Mouse (Mus musculus): Measurements from ENCODE around the gene Oscp1. TPM values are rescaled to one million over a fixed set of nuclear protein-coding genes. Genes with fewer than 3 reads are reported as not detected.
A peak's percentile ranks its signal among the peaks of the same experiment; 100 is the strongest.

Oscp1 gene
- total and polyA plus RNA-seq, 2 experiments, result 0.20 to 0.37 TPM

GRCm38 (mm10) chr4:126027980-126028379 lies 30.4 kb upstream of the Oscp1 start:
- Histone ChIP-seq H3K9ac (ENCODE audit: low read depth, low read length) (no peak overlapping the region), H3K27ac (replicated peaks; ENCODE audit: insufficient read depth, low read depth, low read length) (no peak overlapping the region), H3K79me2 (ENCODE audit: control insufficient read depth, insufficient read depth, low read length) (no peaks in the 10 kb centered on the region), H3K4me3 (ENCODE audit: insufficient read depth, low read depth, low read length) (no peak overlapping the region), H3K27me3 (ENCODE audit: control insufficient read depth, insufficient read depth, low read length) (no peaks in the 10 kb centered on the region), H3K36me3 (ENCODE audit: control insufficient read depth, insufficient read depth, low read length) (no peaks in the 10 kb centered on the region), H3K4me1 (ENCODE audit: control insufficient read depth, insufficient read depth, low read length) (no peaks in the 10 kb centered on the region)
- 75% methylated on average over 3 of the region's 3 CpGs for WGBS
- no peak for DNase-seq (ENCODE audit: extremely low read depth, low read depth, low spot score)
- TF ChIP-seq POLR2A (IDR thresholded peaks at IDR 0.05; ENCODE audit: extremely low read depth, insufficient read depth, low read length) (no peak), CTCF (IDR thresholded peaks at IDR 0.05; ENCODE audit: low read depth, low read length) (no peak)

DNA sequence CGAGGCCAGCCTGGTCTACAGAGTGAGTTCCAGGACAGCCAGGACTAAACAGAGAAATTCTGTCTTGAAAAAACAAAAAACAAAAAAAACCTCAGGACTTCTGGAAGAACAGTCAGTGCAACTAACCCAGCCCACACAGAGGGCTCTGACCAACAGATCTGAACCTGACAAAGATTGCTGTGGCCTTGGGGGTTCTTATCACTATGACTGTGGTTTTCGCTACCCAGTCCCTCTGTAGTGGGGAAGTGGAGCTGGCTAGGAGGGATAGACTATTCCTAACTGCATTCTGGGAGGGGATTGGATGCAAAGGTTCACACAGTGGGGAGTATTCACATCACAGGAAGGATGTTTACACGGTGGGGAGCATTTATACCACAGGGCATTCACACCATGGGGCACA lies 29.3 kb upstream of the Oscp1 start:
- 49% methylated on average over 3 of the region's 3 CpGs for WGBS
- no peaks in the 10 kb centered on the region for H3K27me3 ChIP-seq (ENCODE audit: control insufficient read depth, insufficient read depth, low read length)
- no peak overlapping the region for H3K4me3 ChIP-seq (ENCODE audit: insufficient read depth, low read depth, low read length)
- H3K36me3 ChIP-seq (ENCODE audit: control insufficient read depth, insufficient read depth, low read length), result no peaks in the 10 kb centered on the region
- H3K4me1 ChIP-seq (ENCODE audit: control insufficient read depth, insufficient read depth, low read length), result no peaks in the 10 kb centered on the region
- no peak overlapping the region for H3K27ac ChIP-seq (replicated peaks; ENCODE audit: insufficient read depth, low read depth, low read length)
- DNase-seq (ENCODE audit: extremely low read depth, low read depth, low spot score), result no peak
- no peak overlapping the region for H3K9ac ChIP-seq (ENCODE audit: low read depth, low read length)
- TF ChIP-seq CTCF (IDR thresholded peaks at IDR 0.05; ENCODE audit: low read depth, low read length) (no peak), POLR2A (IDR thresholded peaks at IDR 0.05; ENCODE audit: extremely low read depth, insufficient read depth, low read length) (no peak)
- H3K79me2 ChIP-seq (ENCODE audit: control insufficient read depth, insufficient read depth, low read length), result no peaks in the 10 kb centered on the region

DNA sequence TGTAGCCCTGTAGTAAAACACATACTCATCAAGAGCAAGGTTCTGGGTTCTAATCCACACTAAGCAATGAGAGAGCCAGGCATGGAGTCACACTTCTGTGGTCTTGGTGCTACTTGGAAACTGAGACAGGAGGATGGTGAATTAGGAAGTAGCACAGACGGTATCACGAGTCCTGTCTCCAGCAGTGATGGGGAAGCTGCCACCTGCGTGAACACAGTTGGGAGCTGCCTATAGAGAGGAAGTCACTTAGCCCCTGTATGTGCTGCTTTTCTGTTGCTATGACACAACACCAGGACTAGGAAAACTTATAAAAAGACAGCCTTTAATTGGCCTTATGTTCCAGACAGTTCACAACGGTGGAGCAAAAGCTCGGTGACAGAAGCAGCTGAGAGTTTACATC lies 27.7 kb upstream of the Oscp1 start:
- H3K36me3 ChIP-seq (ENCODE audit: control insufficient read depth, insufficient read depth, low read length), result no peaks in the 10 kb centered on the region
- H3K4me1 ChIP-seq (ENCODE audit: control insufficient read depth, insufficient read depth, low read length), result no peaks in the 10 kb centered on the region
- H3K27me3 ChIP-seq (ENCODE audit: control insufficient read depth, insufficient read depth, low read length), result no peaks in the 10 kb centered on the region
- WGBS, result 73% methylated on average over 5 of the region's 5 CpGs
- H3K79me2 ChIP-seq (ENCODE audit: control insufficient read depth, insufficient read depth, low read length), result no peaks in the 10 kb centered on the region
- no peak overlapping the region for H3K4me3 ChIP-seq (ENCODE audit: insufficient read depth, low read depth, low read length)
- no peak overlapping the region for H3K9ac ChIP-seq (ENCODE audit: low read depth, low read length)
- TF ChIP-seq POLR2A (IDR thresholded peaks at IDR 0.05; ENCODE audit: extremely low read depth, insufficient read depth, low read length), result no peak
- no peak for TF ChIP-seq CTCF (IDR thresholded peaks at IDR 0.05; ENCODE audit: low read depth, low read length)
- no peak overlapping the region for H3K27ac ChIP-seq (replicated peaks; ENCODE audit: insufficient read depth, low read depth, low read length)
- DNase-seq (ENCODE audit: extremely low read depth, low read depth, low spot score), result no peak

GRCm38 (mm10) chr4:126035413-126035812 lies 23.0 kb upstream of the Oscp1 start:
- H3K4me1 ChIP-seq (ENCODE audit: control insufficient read depth, insufficient read depth, low read length), result no peaks in the 10 kb centered on the region
- TF ChIP-seq CTCF (IDR thresholded peaks at IDR 0.05; ENCODE audit: low read depth, low read length), result no peak
- no peak for TF ChIP-seq POLR2A (IDR thresholded peaks at IDR 0.05; ENCODE audit: extremely low read depth, insufficient read depth, low read length)
- no peak for DNase-seq (ENCODE audit: extremely low read depth, low read depth, low spot score)
- WGBS, result 85% methylated on average over 5 of the region's 5 CpGs
- H3K36me3 ChIP-seq (ENCODE audit: control insufficient read depth, insufficient read depth, low read length), result no peaks in the 10 kb centered on the region
- H3K79me2 ChIP-seq (ENCODE audit: control insufficient read depth, insufficient read depth, low read length), result no peaks in the 10 kb centered on the region
- H3K27me3 ChIP-seq (ENCODE audit: control insufficient read depth, insufficient read depth, low read length), result no peaks in the 10 kb centered on the region
- no peak overlapping the region for H3K9ac ChIP-seq (ENCODE audit: low read depth, low read length)
- no peak overlapping the region for H3K27ac ChIP-seq (replicated peaks; ENCODE audit: insufficient read depth, low read depth, low read length)
- H3K4me3 ChIP-seq (ENCODE audit: insufficient read depth, low read depth, low read length), result no peak overlapping the region

DNA sequence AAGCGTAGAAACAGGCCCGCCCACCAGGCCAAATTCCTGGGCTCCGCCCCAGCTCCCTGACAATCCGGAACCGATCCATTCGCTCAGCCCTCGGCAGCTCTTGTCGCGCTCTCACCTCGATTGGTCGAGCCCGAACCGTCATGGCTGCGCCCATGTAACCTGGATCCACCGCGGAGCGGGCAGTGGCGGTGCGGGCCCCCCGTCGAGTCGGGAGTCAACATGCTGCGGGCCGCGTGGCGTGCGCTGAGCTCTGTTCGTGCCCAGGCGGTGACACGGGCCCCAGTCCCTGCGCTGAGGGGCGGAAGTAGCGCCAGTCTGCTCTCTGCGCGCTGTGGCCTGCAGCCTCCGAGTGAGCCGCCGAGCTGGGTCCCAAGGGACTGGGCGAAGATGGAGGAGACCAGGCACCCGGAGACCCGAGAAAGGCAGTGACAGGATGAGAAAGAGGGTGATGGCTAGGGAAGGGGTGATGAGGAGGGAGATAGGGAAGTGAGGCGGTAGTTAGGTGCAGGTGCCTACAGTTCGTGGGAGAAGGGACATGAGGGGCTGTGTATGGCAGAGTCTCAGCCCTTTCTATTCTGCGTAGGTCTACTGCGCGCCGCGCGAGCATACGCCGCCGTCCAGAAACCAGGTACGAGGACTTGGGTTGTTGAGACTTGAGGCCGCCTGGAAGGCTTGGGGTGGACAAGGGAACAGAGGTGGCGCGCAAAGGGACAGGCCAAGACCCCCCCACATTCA lies 11.3 kb upstream of the Oscp1 start, which contains the start of gene Mrps15:
Gene Mrps15 (plus strand): TSS at position 75 of the 735 bp plus-strand sequence.
- 0 out of 2 replicates have a peak, but pooled peaks have one; percentile 44 for TF ChIP-seq POLR2A (IDR thresholded peaks at IDR 0.05; ENCODE audit: extremely low read depth, insufficient read depth, low read length)
- no peak for TF ChIP-seq CTCF (IDR thresholded peaks at IDR 0.05; ENCODE audit: low read depth, low read length)
- no peaks in the 10 kb centered on the region for H3K79me2 ChIP-seq (ENCODE audit: control insufficient read depth, insufficient read depth, low read length)
- H3K9ac ChIP-seq (ENCODE audit: low read depth, low read length), result peak within 1 kb of the TSS; percentile 95
- H3K27ac ChIP-seq (replicated peaks; ENCODE audit: insufficient read depth, low read depth, low read length), result peak within 1 kb of the TSS; percentile 51
- under 1% methylated on average over 56 of the region's 56 CpGs for WGBS
- H3K36me3 ChIP-seq (ENCODE audit: control insufficient read depth, insufficient read depth, low read length), result peaks cover 8% of the 10 kb centered on the region; the same call in 1 of the 2 replicates
- H3K4me3 ChIP-seq (ENCODE audit: insufficient read depth, low read depth, low read length), result peak within 1 kb of the TSS; percentile 91
- peak; percentile 78 for DNase-seq (ENCODE audit: extremely low read depth, low read depth, low spot score)
- H3K27me3 ChIP-seq (ENCODE audit: control insufficient read depth, insufficient read depth, low read length), result no peaks in the 10 kb centered on the region
- H3K4me1 ChIP-seq (ENCODE audit: control insufficient read depth, insufficient read depth, low read length), result peaks cover 3% of the 10 kb centered on the region

GRCm38 (mm10) chr4:126051617-126052016 lies 6.7 kb upstream of the Oscp1 start:
- H3K27me3 ChIP-seq (ENCODE audit: control insufficient read depth, insufficient read depth, low read length), result no peaks in the 10 kb centered on the region
- WGBS, result 72% methylated on average over 7 of the region's 7 CpGs
- no peak overlapping the region for H3K27ac ChIP-seq (replicated peaks; ENCODE audit: insufficient read depth, low read depth, low read length)
- no peak overlapping the region for H3K4me3 ChIP-seq (ENCODE audit: insufficient read depth, low read depth, low read length)
- peaks cover 3% of the 10 kb centered on the region for H3K4me1 ChIP-seq (ENCODE audit: control insufficient read depth, insufficient read depth, low read length)
- TF ChIP-seq CTCF (IDR thresholded peaks at IDR 0.05; ENCODE audit: low read depth, low read length) (no peak), POLR2A (IDR thresholded peaks at IDR 0.05; ENCODE audit: extremely low read depth, insufficient read depth, low read length) (no peak)
- no peak for DNase-seq (ENCODE audit: extremely low read depth, low read depth, low spot score)
- peaks cover 29% of the 10 kb centered on the region for H3K36me3 ChIP-seq (ENCODE audit: control insufficient read depth, insufficient read depth, low read length)
- H3K9ac ChIP-seq (ENCODE audit: low read depth, low read length), result no peak overlapping the region
- H3K79me2 ChIP-seq (ENCODE audit: control insufficient read depth, insufficient read depth, low read length), result no peaks in the 10 kb centered on the region

Data from liver, adult 2 months (tissue).